Mouse (Mus musculus) brain, embryonic 14.5 days (tissue): ENCODE data around the gene Gtf2f2. TPM values are rescaled to one million over a fixed set of nuclear protein-coding genes. Genes with fewer than 3 reads are reported as not detected.

Source experiments
- DNase-seq: peaks from one replicate; pipeline ENCODE4 v3.0.0-alpha.2; 2011; ENCODE audit warnings: low read depth
- CTCF ChIP-seq: fragments of 200-500 bp; IDR thresholded peaks from 2 replicates; pipeline ENCODE4 v1.5.1; 2012; ENCODE audit warnings: inconsistent platforms, mild to moderate bottlenecking, moderate library complexity, borderline replicate concordance; ENCODE audit not compliant: insufficient read depth, insufficient read length; ENCODE audit errors: extremely low read depth
- POLR2A ChIP-seq: fragments of 200-500 bp; IDR thresholded peaks from 2 replicates; pipeline ENCODE4 v1.6.1; 2012; ENCODE audit warnings: mild to moderate bottlenecking, inconsistent platforms, borderline replicate concordance; ENCODE audit not compliant: poor library complexity, insufficient read depth, insufficient read length, severe bottlenecking; ENCODE audit errors: extremely low read depth
- polyA plus RNA-seq: library from polyadenylated mRNA; depleted of rRNA; stranded (reverse); fragments of >200 nt; gene quantifications from 2 replicates; pipeline ENCODE4 v1.2.3, GENCODE M21; 2012

The Gtf2f2 gene
- polyA plus RNA-seq, 1 experiment: 22.6 TPM

GRCm38 (mm10) chr14:75992371-75992770 lies 18.3 kb downstream of the Gtf2f2 start:
- TF ChIP-seq CTCF: no peak
- no peak for DNase-seq

- TF ChIP-seq POLR2A (no peak), CTCF (no peak)
- DNase-seq: no peak
Observed at GRCm38 (mm10) chr14:75990936-75991335, 19.7 kb downstream of the Gtf2f2 start.

- TF ChIP-seq POLR2A (no peak), CTCF (no peak)
- DNase-seq: no peak
Observed at GRCm38 (mm10) chr14:75989168-75989567, 21.5 kb downstream of the Gtf2f2 start.

GRCm38 (mm10) chr14:75986878-75987483 lies 23.7 kb downstream of the Gtf2f2 start:
- no peak for TF ChIP-seq POLR2A
- no peak for TF ChIP-seq CTCF
- no peak for DNase-seq

- DNase-seq: peak; percentile 45
- TF ChIP-seq CTCF: no peak
- TF ChIP-seq POLR2A: no peak
Observed at GRCm38 (mm10) chr14:75985112-75985511, 25.6 kb downstream of the Gtf2f2 start.

- TF ChIP-seq CTCF (no peak), POLR2A (no peak)
- no peak for DNase-seq
Observed at GRCm38 (mm10) chr14:75983891-75984290, 26.8 kb downstream of the Gtf2f2 start.

GRCm38 (mm10) chr14:75981231-75981630 lies 29.4 kb downstream of the Gtf2f2 start:
- no peak for TF ChIP-seq POLR2A
- DNase-seq: no peak

- TF ChIP-seq CTCF: no peak
- no peak for TF ChIP-seq POLR2A
- no peak for DNase-seq
Observed at GRCm38 (mm10) chr14:75976107-75976506, 34.6 kb downstream of the Gtf2f2 start.

GRCm38 (mm10) chr14:75967291-75967690 lies 43.4 kb downstream of the Gtf2f2 start:
- TF ChIP-seq POLR2A (no peak), CTCF (no peak)
- DNase-seq: no peak

GRCm38 (mm10) chr14:75964433-75964832 lies 46.2 kb downstream of the Gtf2f2 start:
- no peak for TF ChIP-seq CTCF
- TF ChIP-seq POLR2A: no peak
- no peak for DNase-seq

GRCm38 (mm10) chr14:75964000-75964399 lies 46.7 kb downstream of the Gtf2f2 start:
- TF ChIP-seq CTCF (no peak), POLR2A (no peak)
- peak; percentile 19 for DNase-seq

GRCm38 (mm10) chr14:75963215-75963614 lies 47.5 kb downstream of the Gtf2f2 start:
- TF ChIP-seq CTCF (no peak), POLR2A (no peak)
- DNase-seq: peak; percentile 67
